ENCODE assay signal across 21 mouse cellular contexts in the genomic region with DNA sequence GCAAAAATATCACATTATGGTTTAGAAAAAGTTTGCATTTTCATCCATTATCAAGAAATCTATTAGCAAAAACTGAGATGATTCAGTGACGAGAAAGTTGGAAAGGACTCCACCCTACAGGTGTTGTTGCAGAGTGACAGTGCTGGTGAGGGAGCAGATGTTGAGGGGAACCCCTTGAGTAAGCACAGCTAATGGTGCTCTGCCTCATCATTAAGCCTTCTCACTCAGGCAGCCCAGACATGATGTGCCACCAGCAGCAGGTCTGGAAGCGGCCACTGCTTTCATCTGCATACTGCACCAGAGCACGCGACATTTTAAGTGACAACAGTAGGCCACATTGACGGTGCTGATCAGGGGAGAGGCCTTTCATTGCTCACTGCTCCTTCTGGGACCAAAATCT.
"Had no signal": no experiment of that assay in that cellular context is flagged by ENCODE, and none has a peak within 500 bp of the region (broad histone marks: within the 10 kb centered on the region; RNA-seq: fewer than 3 reads in every experiment).

No protein-coding gene starts in this region.

- H3K9ac ChIP-seq: limb, embryonic 12.5 days; limb, embryonic 15.5 days; liver, embryonic 14.5 days; liver, postnatal 0 days; lung, embryonic 14.5 days; neural tube, embryonic 12.5 days; neural tube, embryonic 15.5 days had no signal

- ATAC-seq: liver, postnatal 0 days; lung, postnatal 0 days had no signal

- H3K9me3 ChIP-seq: limb, embryonic 15.5 days had no signal

- H3K4me2 ChIP-seq: limb, embryonic 12.5 days; limb, embryonic 15.5 days; liver, embryonic 11.5 days; lung, embryonic 14.5 days; neural tube, embryonic 12.5 days; neural tube, embryonic 15.5 days had no signal

- H3K4me1 ChIP-seq: limb, embryonic 12.5 days; limb, embryonic 15.5 days; neural tube, embryonic 12.5 days; neural tube, embryonic 15.5 days had no signal

- H3K36me3 ChIP-seq: limb, embryonic 12.5 days; limb, embryonic 15.5 days; neural tube, embryonic 12.5 days had no signal

- DNase-seq: kidney, adult 9 months; kidney, postnatal 14 days; kidney, postnatal 4 days; left cerebral cortex, postnatal 4 days; liver, postnatal 0 days; lung, embryonic 14.5 days; right cerebral cortex, adult 18-20 months; right cerebral cortex, postnatal 14 days; right cerebral cortex, postnatal 4 days; thymus, adult 2 months; thymus, postnatal 14 days; thymus, postnatal 4 days had no signal

- H3K27ac ChIP-seq: limb, embryonic 12.5 days; limb, embryonic 15.5 days; liver, embryonic 14.5 days; macrophage; neural tube, embryonic 12.5 days; neural tube, embryonic 15.5 days; stomach, postnatal 0 days had no signal

- H3K27me3 ChIP-seq: limb, embryonic 12.5 days; limb, embryonic 15.5 days; neural tube, embryonic 12.5 days; neural tube, embryonic 15.5 days had no signal

- H3K4me3 ChIP-seq: limb, embryonic 12.5 days; limb, embryonic 15.5 days; neural tube, embryonic 12.5 days; neural tube, embryonic 15.5 days had no signal
